In the genomic region with DNA sequence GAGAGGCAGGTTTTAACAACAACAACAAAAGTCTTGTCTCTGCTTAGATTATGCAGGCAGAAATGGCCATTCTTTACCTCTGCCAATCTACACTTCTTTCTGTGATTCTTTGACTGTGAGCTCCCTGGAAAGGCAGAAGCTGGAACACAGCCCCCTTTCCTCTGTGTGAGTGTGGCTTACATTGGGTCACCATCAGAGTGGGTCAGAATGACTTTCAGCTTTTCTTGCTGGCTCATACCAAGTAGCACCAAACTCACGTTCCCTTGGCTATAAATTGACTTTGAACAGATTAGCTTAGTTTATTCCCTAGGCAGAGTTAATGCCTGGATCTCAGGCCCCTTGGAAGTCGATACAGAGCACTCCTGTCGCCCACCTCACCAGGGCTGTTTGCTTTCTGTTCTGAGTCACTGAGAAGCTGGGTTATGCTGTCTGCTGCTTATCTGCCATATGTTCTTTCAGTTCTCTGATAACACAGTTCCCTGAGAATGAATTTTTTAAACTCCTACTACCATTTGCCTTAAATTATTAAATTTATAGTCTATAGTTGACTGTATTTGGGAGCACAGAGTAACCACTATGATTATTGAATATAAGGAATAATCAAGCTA, we compare ENCODE assay signal across 15 mouse cellular contexts. TPM values are rescaled to one million over a fixed set of nuclear protein-coding genes. Genes with fewer than 3 reads are reported as not detected.
DNase-seq lines count a peak whose midpoint lies in the region; ATAC-seq and TF ChIP-seq lines count a peak whose summit lies in the region.
"Had no signal": no experiment of that assay in that cellular context is flagged by ENCODE, and none has a peak within 500 bp of the region (broad histone marks: within the 10 kb centered on the region; RNA-seq: fewer than 3 reads in every experiment).

No protein-coding gene starts in this region.

- intact Hi-C loops in heart, postnatal 25 days (cut with DNase I), result no loop called here

- H3K27ac ChIP-seq in heart, postnatal 0 days (ENCODE audit: low read depth), result no peak overlapping the region; the same call in 1 of the 2 replicates
- peak overlapping the region; percentile 76 for H3K27ac ChIP-seq in liver, embryonic 12.5 days
- H3K27ac ChIP-seq in hindbrain, embryonic 14.5 days, result no peak overlapping the region
- H3K27ac ChIP-seq: forebrain, embryonic 13.5 days; hindbrain, embryonic 13.5 days; midbrain, embryonic 12.5 days; neural tube, embryonic 13.5 days had no signal

- H3K4me3 ChIP-seq in heart, postnatal 0 days (ENCODE audit: low read depth, low read length), result no peak overlapping the region
- H3K4me3 ChIP-seq in G1E (ENCODE audit: low read depth, low read length), result no peak overlapping the region
- peak overlapping the region; percentile 11; the same call in 1 of the 2 replicates for H3K4me3 ChIP-seq in liver, embryonic 12.5 days
- H3K4me3 ChIP-seq in hindbrain, embryonic 14.5 days (replicated peaks; ENCODE audit: low read length), result no peak overlapping the region
- H3K4me3 ChIP-seq: forebrain, embryonic 13.5 days; hindbrain, embryonic 13.5 days; midbrain, embryonic 12.5 days; neural tube, embryonic 13.5 days had no signal

- no peaks in the 10 kb centered on the region for H3K9me3 ChIP-seq in heart, postnatal 0 days (replicated peaks; ENCODE audit: control insufficient read depth, low read length)
- no peaks in the 10 kb centered on the region for H3K9me3 ChIP-seq in G1E (replicated peaks)
- no peaks in the 10 kb centered on the region for H3K9me3 ChIP-seq in liver, embryonic 12.5 days (replicated peaks)
- H3K9me3 ChIP-seq in hindbrain, embryonic 14.5 days (ENCODE audit: control insufficient read depth, low read length), result no peaks in the 10 kb centered on the region
- H3K9me3 ChIP-seq: forebrain, embryonic 13.5 days; hindbrain, embryonic 13.5 days; midbrain, embryonic 12.5 days; neural tube, embryonic 13.5 days had no signal

- no peaks in the 10 kb centered on the region for H3K27me3 ChIP-seq in heart, postnatal 0 days (ENCODE audit: control insufficient read depth, insufficient read depth, low read length)
- H3K27me3 ChIP-seq in G1E (ENCODE audit: insufficient read depth, low read length), result no peaks in the 10 kb centered on the region
- H3K27me3 ChIP-seq in liver, embryonic 12.5 days (replicated peaks), result no peaks in the 10 kb centered on the region
- no peaks in the 10 kb centered on the region for H3K27me3 ChIP-seq in hindbrain, embryonic 14.5 days (ENCODE audit: control insufficient read depth, insufficient read depth, low read length)
- H3K27me3 ChIP-seq: forebrain, embryonic 13.5 days; hindbrain, embryonic 13.5 days; midbrain, embryonic 12.5 days; neural tube, embryonic 13.5 days had no signal

- peaks cover 7% of the 10 kb centered on the region for H3K4me1 ChIP-seq in heart, postnatal 0 days (ENCODE audit: control insufficient read depth, insufficient read depth)
- H3K4me1 ChIP-seq in G1E (ENCODE audit: insufficient read depth, low read depth, low read length), result peaks cover 20% of the 10 kb centered on the region
- peaks cover 22% of the 10 kb centered on the region for H3K4me1 ChIP-seq in liver, embryonic 12.5 days
- no peaks in the 10 kb centered on the region for H3K4me1 ChIP-seq in hindbrain, embryonic 14.5 days (replicated peaks; ENCODE audit: control insufficient read depth, insufficient read depth, low read length)
- H3K4me1 ChIP-seq: forebrain, embryonic 13.5 days; hindbrain, embryonic 13.5 days; midbrain, embryonic 12.5 days; neural tube, embryonic 13.5 days had no signal

- no peaks in the 10 kb centered on the region for H3K36me3 ChIP-seq in heart, postnatal 0 days (replicated peaks; ENCODE audit: control insufficient read depth, insufficient read depth, low read length)
- peaks cover 6% of the 10 kb centered on the region for H3K36me3 ChIP-seq in G1E (replicated peaks)
- no peaks in the 10 kb centered on the region for H3K36me3 ChIP-seq in liver, embryonic 12.5 days
- H3K36me3 ChIP-seq in hindbrain, embryonic 14.5 days (replicated peaks; ENCODE audit: control insufficient read depth, insufficient read depth), result no peaks in the 10 kb centered on the region
- H3K36me3 ChIP-seq: hindbrain, embryonic 13.5 days; midbrain, embryonic 12.5 days; neural tube, embryonic 13.5 days had no signal

- TF ChIP-seq CTCF in heart, postnatal 0 days (IDR thresholded peaks at IDR 0.05; ENCODE audit: low read depth), result no peak
- TF ChIP-seq CTCF in G1E (IDR thresholded peaks at IDR 0.05; ENCODE audit: low read depth, low read length), result no peak

- no peak for TF ChIP-seq EP300 in heart, postnatal 0 days (IDR thresholded peaks at IDR 0.05; ENCODE audit: low read depth)

- H3K4me2 ChIP-seq in heart, postnatal 0 days (ENCODE audit: low read depth, low read length), result peak overlapping the region; percentile 34; the same call in 1 of the 2 replicates
- H3K4me2 ChIP-seq in liver, embryonic 12.5 days, result peak overlapping the region; percentile 62
- no peak overlapping the region for H3K4me2 ChIP-seq in hindbrain, embryonic 14.5 days (replicated peaks)
- H3K4me2 ChIP-seq: forebrain, embryonic 13.5 days; hindbrain, embryonic 13.5 days; midbrain, embryonic 12.5 days; neural tube, embryonic 13.5 days had no signal

- ATAC-seq in heart, postnatal 0 days (ENCODE audit: insufficient read depth, low read depth), result no peak
- ATAC-seq in G1E (ENCODE audit: extremely low read depth, insufficient number of reproducible peaks, low FRiP score, poor library complexity, severe bottlenecking), result peak; percentile 37
- ATAC-seq in liver, embryonic 12.5 days, result peak; percentile 89
- ATAC-seq in hindbrain, embryonic 14.5 days (ENCODE audit: low FRiP score), result no peak
- ATAC-seq: activated CD4-positive, CD25-positive, alpha-beta regulatory T cell, adult 4 months; forebrain, embryonic 13.5 days had no signal

- WGBS in heart, postnatal 0 days, result 9% methylated on average over 3 of the region's 3 CpGs
- WGBS in liver, embryonic 12.5 days (ENCODE audit: insufficient replicate concordance), result 20% methylated on average over 3 of the region's 3 CpGs
- WGBS in hindbrain, embryonic 14.5 days, result 80% methylated on average over 3 of the region's 3 CpGs

- DNase-seq in heart, postnatal 0 days (ENCODE audit: low spot score), result no peak
- DNase-seq in heart, postnatal 25 days (ENCODE audit: low spot score), result no peak
- DNase-seq in G1E (ENCODE audit: low spot score), result peak; percentile 28
- DNase-seq in brain, adult 2 months (ENCODE audit: low read depth, low spot score), result peak; percentile 61
- no peak for DNase-seq in kidney, adult 8-10 months
- no peak for DNase-seq in hindbrain, embryonic 14.5 days (ENCODE audit: low spot score)
- DNase-seq: embryo, embryonic 11 days; kidney, postnatal 14 days; thymus, adult 18-20 months had no signal

- H3K9ac ChIP-seq in heart, postnatal 0 days (replicated peaks; ENCODE audit: low read depth, low read length), result 0 out of 2 replicates have a peak overlapping the region, but pooled peaks have one; percentile 37
- H3K9ac ChIP-seq in liver, embryonic 12.5 days, result peak overlapping the region; percentile 44
- no peak overlapping the region for H3K9ac ChIP-seq in hindbrain, embryonic 14.5 days
- H3K9ac ChIP-seq: forebrain, embryonic 13.5 days; hindbrain, embryonic 13.5 days; midbrain, embryonic 12.5 days; neural tube, embryonic 13.5 days had no signal

RNA-seq across cellular contexts. Expression of a gene that starts 39.7 kb away (rescaled TPM):
- 10.2 and 15.0 TPM in 2 replicates for total RNA-seq in heart, postnatal 0 days (2014; rRNA removed; ENCODE audit: low replicate concordance)
- 13.2 and 16.5 TPM in 2 replicates for polyA plus RNA-seq in heart, postnatal 0 days (2015; fragmentation: Nextera tagmentation; extraction: Ambion mirVana)
- 10 to 100 TPM; 14.1 to 17.1 TPM for total RNA-seq in heart, postnatal 25 days (2021)
- total RNA-seq in G1E (2014; fragmentation: Nextera tagmentation), result 76.5 and 84.5 TPM in 2 replicates
- total RNA-seq in G1E (2017), result 66.4 and 106 TPM in 2 replicates
- 1.9 and 2.3 TPM in 2 replicates for polyA plus RNA-seq in G1E (2012)
- polyA plus RNA-seq in liver, embryonic 12.5 days (2016; fragmentation: Nextera tagmentation; extraction: Ambion mirVana), result 13.2 and 13.8 TPM in 2 replicates
- polyA plus RNA-seq in hindbrain, embryonic 14.5 days (2014; fragmentation: Nextera tagmentation; extraction: Ambion mirVana), result 15.0 TPM in 2 replicates

Comparison
In these comparisons a context has a peak if more than half of its experiments do, and no peak if none do; other contexts are left out.
1. ATAC-seq: peak in G1E (single experiment) and liver, embryonic 12.5 days (single experiment); none in heart, postnatal 0 days (single experiment) and hindbrain, embryonic 14.5 days (single experiment).
2. DNase-seq: peak in G1E (single experiment) and brain, adult 2 months (single experiment); none in heart, postnatal 0 days (single experiment), heart, postnatal 25 days (single experiment), kidney, adult 8-10 months (0 of 2) and hindbrain, embryonic 14.5 days (single experiment).